Mouse (Mus musculus): ENCODE measurements around the gene Rab1a.

DNA sequence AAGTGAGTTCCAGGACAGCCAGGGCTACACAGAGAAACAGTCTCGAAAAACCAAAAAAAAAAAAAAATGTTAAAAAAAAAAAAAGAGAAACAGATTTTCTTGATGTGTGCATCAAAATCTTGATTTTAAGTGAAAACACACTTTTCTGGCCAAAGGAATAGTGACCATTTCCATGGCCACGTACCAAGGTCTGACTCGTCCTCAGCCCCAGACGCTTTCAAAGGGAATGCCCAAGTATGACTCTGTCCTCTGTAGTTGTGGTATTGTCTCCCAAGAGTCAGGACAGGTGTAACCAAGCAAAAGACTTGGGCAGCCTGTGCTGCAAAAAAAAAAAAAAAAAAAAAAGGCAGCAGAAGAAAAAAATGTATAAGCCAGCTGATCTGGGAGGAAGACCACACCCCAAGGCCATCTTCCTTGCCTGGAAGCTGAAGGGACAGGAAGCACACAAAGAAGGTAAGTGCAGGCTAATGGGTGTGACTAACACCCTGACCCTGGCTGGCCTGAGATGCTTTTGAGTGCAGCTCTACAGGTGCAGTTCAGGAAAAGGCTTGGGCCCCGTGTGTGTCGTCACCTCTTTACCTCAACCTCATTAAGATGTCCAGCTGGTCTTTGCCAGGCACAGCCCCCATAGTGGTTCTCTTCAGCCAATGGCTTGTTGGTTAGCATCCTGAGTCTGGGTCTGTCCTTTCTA lies 41.3 kb downstream of the Rab1a start:
- TF ChIP-seq POLR2A (IDR thresholded peaks at IDR 0.05; ENCODE audit: extremely low read depth, insufficient read depth, low read length) (no peak), CTCF (IDR thresholded peaks at IDR 0.05; ENCODE audit: extremely low read depth, insufficient read depth, low read length) (no peak)

Data from cortical plate, adult 2 months (tissue).